Mouse (Mus musculus): ENCODE measurements at regions not wholly inside any gene's neighbourhood (a gene's known extent, or its start where the extent isn't known, plus 50 kb on each side); places are given as distances from the start of the nearest gene placed in this dataset.

- ChIA-PET POLR2A (no interaction called here), CTCF (interaction anchor here in 1 of 4 experiments (0.5 kb wide), 1 partner anchor 573 kb away, joined by 15 read pairs; no protein-coding TSS in a partner anchor)
Observed at GRCm38 (mm10) chr5:46108020-46108419, 250.6 kb upstream of the Lcorl start.

- CTCF ChIA-PET = no interaction called here
- POLR2A ChIA-PET = no interaction called here
Observed at GRCm38 (mm10) chr5:46103350-46103749, 245.9 kb upstream of the Lcorl start.

GRCm38 (mm10) chr5:46092549-46092948 lies 235.1 kb upstream of the Lcorl start:
- POLR2A ChIA-PET = no interaction called here
- CTCF ChIA-PET = no interaction called here

GRCm38 (mm10) chr5:46086885-46087284 lies 229.5 kb upstream of the Lcorl start:
- CTCF ChIA-PET = no interaction called here
- POLR2A ChIA-PET = interaction anchor here in 1 of 4 experiments (0.7 kb wide), 1 partner anchor 670 kb away, joined by 4 read pairs; no protein-coding TSS in a partner anchor

- POLR2A ChIA-PET = no interaction called here
- CTCF ChIA-PET = interaction anchor here in 1 of 4 experiments (0.6 kb wide), 1 partner anchor 39 kb away, joined by 12 read pairs; no protein-coding TSS in a partner anchor
Observed at GRCm38 (mm10) chr5:46083293-46083692, 225.9 kb upstream of the Lcorl start.

GRCm38 (mm10) chr5:46073744-46074143 lies 216.3 kb upstream of the Lcorl start:
- POLR2A ChIA-PET = no interaction called here
- CTCF ChIA-PET = no interaction called here

- ChIA-PET POLR2A (no interaction called here), CTCF (no interaction called here)
Observed at GRCm38 (mm10) chr5:46073136-46073535, 215.7 kb upstream of the Lcorl start.

- CTCF ChIA-PET = no interaction called here
- POLR2A ChIA-PET = no interaction called here
Observed at GRCm38 (mm10) chr5:46059910-46060309, 202.5 kb upstream of the Lcorl start.

GRCm38 (mm10) chr5:46054850-46055249 lies 197.4 kb upstream of the Lcorl start:
- ChIA-PET POLR2A (no interaction called here), CTCF (no interaction called here)

- POLR2A ChIA-PET = no interaction called here
- CTCF ChIA-PET = no interaction called here
Observed at GRCm38 (mm10) chr5:46042684-46043348, 185.4 kb upstream of the Lcorl start.

GRCm38 (mm10) chr5:46033008-46033676 lies 175.7 kb upstream of the Lcorl start:
- ChIA-PET POLR2A (no interaction called here), CTCF (no interaction called here)

GRCm38 (mm10) chr5:46032206-46032605 lies 174.8 kb upstream of the Lcorl start:
- CTCF ChIA-PET = interaction anchor here in 1 of 4 experiments (0.6 kb wide), 1 partner anchor 294 kb away, joined by 4 read pairs; no protein-coding TSS in a partner anchor
- POLR2A ChIA-PET = no interaction called here

- POLR2A ChIA-PET = no interaction called here
- CTCF ChIA-PET = no interaction called here
Observed at GRCm38 (mm10) chr5:46024138-46024537, 166.7 kb upstream of the Lcorl start.

GRCm38 (mm10) chr5:46023456-46023855 lies 166.0 kb upstream of the Lcorl start:
- ChIA-PET CTCF (no interaction called here), POLR2A (no interaction called here)

- ChIA-PET CTCF (no interaction called here), POLR2A (no interaction called here)
Observed at GRCm38 (mm10) chr5:46022047-46022422, 164.6 kb upstream of the Lcorl start.

- ChIA-PET CTCF (no interaction called here), POLR2A (no interaction called here)
Observed at GRCm38 (mm10) chr5:46021398-46022046, 164.1 kb upstream of the Lcorl start.

GRCm38 (mm10) chr5:46020175-46020574 lies 162.8 kb upstream of the Lcorl start:
- ChIA-PET POLR2A (no interaction called here), CTCF (no interaction called here)

- ChIA-PET POLR2A (no interaction called here), CTCF (no interaction called here)
Observed at GRCm38 (mm10) chr5:46007446-46007845, 150.0 kb upstream of the Lcorl start.

GRCm38 (mm10) chr5:46006691-46007090 lies 149.3 kb upstream of the Lcorl start:
- POLR2A ChIA-PET = no interaction called here
- CTCF ChIA-PET = no interaction called here

- CTCF ChIA-PET = no interaction called here
- POLR2A ChIA-PET = no interaction called here
Observed at GRCm38 (mm10) chr5:46006228-46006627, 148.8 kb upstream of the Lcorl start.

- CTCF ChIA-PET = no interaction called here
- POLR2A ChIA-PET = no interaction called here
Observed at GRCm38 (mm10) chr5:46005631-46006030, 148.2 kb upstream of the Lcorl start.

Data from embryonic stem cell, embryonic (primary cell).